Mouse (Mus musculus) naive thymus-derived CD4-positive, alpha-beta T cell, adult 2 months (primary cell): ENCODE results near the gene Rsph6a.
A peak's percentile ranks its signal among the peaks of the same experiment; 100 is the strongest.

ENCODE experiments used
- DNase-seq: peaks from one replicate; pipeline ENCODE4 v3.0.0-alpha.2; 2011; ENCODE audit warnings: low read depth

Gene Rsph6a

GRCm38 (mm10) chr7:19054047-19054776 lies at the start of gene Rsph6a:
Rsph6a (plus strand) TSS chr7:19054690.
- DNase-seq, result no peak

DNA sequence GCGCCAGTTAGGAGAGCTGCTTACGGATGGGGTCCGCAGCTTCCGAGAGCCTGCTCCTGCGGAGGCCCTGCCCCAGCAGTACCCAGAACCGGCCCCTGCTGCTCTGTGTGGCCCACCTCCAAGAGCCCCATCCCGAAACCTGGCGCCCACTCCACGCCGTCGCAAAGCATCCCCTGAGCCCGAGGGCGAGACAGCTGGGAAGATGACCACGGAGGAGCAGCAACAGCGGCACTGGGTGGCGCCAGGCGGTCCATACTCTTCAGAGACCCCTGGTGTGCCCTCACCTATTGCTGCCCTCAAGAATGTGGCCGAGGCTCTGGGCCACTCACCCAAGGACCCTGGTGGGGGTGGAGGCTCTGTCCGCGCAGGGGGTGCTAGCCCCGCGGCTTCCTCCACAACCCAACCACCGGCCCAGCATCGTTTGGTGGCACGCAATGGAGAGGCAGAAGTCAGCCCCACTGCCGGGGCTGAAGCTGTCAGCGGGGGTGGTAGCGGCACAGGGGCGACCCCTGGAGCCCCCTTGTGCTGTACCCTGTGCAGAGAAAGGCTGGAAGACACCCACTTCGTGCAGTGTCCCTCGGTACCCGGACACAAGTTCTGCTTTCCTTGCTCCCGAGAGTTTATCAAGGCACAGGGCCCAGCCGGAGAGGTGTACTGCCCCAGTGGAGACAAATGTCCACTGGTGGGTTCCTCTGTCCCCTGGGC lies 48.9 kb upstream of the Rsph6a start:
- no peak for DNase-seq

GRCm38 (mm10) chr7:19006476-19006875 lies 48.0 kb upstream of the Rsph6a start:
- DNase-seq, result peak; percentile 90

DNA sequence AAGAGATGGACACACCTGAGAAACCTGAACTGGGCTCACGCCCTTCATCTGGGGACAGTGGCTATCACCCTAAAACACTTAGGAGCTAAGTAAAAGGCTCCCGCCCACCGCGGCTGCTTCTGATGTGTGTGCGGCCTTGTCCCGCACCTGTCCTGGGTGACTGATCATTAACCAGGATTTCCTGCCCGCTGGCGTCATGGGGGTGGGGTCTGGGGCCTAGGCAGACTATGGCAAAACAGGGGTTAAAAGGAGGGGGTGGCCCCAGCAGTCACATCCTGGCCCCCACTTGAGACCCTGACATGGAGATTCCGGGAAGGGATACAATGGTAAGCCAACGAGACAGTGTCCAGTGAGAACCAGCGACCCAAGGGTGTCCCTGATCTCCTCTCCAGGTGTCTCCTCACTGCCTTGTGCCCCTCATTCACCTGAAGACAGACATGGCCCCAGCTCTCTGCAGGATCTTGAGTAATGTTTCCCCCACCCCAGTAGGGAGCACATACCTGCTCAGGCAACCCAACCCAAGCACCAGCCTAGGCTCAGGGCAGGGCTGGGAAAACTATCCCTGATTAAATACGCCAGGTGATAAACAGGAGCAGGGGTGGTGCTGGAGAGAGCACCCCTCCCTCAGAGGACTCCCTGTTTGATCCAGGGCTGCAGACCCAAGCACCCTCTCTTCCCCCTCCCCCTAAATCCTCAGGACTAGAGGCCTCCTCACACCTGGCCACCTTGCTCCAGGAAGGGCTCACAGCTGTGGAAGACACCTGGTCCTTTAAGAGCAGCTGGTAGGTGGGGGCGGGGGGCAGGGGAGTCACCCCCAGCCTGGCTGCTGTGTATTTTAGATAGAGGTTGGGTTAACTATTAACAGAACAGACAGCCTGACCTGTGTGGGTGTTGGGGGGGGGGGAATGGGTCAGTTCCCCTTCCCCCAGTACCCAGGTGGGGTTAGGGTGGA lies 47.2 kb upstream of the Rsph6a start:
- DNase-seq, result no peak

GRCm38 (mm10) chr7:19010581-19010980 lies 43.9 kb upstream of the Rsph6a start:
- DNase-seq, result no peak

DNA sequence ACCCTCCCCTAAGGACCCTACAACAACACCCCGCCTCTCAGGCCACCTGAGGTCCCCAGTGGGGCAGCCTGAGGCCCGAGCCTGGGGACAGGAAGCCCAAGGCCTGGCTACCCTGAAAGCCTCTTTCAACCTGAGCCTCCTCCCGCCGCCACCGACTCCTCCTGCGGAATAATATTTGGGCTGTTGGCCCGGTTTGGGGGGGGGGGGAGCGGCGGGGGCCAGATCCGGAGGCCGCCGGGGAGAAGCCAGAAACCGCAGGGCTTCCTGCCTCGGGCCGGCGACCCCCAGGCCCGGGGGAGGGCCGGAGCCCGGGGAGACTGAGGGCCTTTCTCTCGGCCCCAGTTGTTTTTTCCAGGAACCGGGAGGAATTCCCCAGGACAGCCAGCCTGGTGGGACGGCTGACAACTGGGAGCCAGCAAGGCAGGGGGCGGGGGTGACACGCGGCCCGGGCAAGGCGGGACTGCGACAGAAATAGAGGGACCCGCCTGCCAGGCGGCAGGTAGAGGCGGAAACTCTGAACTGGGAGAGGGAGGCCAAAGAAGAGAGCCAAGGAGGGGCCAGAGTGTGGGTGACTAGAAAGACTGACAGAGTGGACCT lies 42.4 kb upstream of the Rsph6a start:
- DNase-seq, result no peak

DNA sequence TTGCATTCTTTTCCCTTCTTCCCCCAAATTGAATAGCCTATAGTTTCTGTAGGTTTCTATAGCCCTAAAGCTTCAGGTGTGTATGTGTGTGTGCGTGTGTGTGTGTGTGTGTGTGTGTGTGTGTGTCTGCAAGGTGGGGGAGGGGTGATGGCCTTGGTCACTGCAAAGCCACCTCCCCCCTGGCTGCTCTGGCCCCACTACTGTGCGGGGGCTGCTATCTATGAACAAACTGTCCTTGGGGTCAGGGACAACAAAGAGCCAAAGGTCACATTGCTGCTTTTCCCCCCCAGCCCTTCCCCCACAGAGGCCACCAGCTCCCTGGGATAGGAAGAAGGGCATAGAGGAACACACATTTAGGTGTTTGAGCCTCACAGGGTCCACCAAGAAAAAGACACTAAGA lies 41.6 kb upstream of the Rsph6a start:
- DNase-seq, result no peak

DNA sequence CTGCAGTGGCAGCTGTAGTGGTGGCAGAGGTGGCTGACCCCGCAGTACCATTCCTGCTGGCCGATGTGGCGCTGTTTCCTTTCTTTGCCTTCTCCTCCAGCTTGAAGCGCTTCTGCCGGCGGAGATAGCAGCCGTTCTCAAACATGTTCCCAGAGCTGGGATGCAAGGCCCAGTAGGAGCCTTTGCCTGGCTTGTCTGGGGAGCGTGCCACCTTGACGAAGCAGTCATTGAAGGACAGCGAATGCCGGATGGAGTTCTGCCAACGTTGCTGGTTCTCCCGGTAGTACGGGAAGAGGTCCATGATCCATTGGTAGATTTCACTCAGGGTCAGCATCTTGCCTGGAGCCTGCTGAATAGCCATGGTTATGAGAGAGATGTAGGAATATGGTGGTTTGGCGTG lies 40.0 kb upstream of the Rsph6a start:
- DNase-seq, result no peak

- DNase-seq, result no peak
Observed at GRCm38 (mm10) chr7:19016042-19016441, 38.4 kb upstream of the Rsph6a start.

DNA sequence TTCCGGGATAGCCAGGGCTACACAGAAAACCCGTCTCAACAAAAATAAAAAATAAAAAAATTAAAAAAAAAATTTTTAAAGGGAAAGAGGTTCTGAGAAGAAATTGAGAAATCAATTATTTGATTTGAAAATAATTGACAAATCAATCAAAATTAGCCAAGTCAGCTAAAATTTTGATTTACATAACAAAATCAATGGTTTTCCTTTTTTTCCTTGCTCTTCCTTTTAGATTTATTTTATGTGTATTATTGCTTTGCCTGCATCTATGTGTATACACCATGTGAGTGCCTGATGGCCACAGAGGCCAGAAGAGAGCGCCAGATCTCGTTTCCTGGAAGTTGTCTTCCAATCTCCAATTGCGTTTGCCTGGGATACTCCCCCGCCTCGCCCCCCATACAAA lies 36.6 kb upstream of the Rsph6a start:
- DNase-seq, result no peak

- no peak for DNase-seq
Observed at GRCm38 (mm10) chr7:19021048-19021447, 33.4 kb upstream of the Rsph6a start.

GRCm38 (mm10) chr7:19022189-19022958 lies 32.1 kb upstream of the Rsph6a start:
- no peak for DNase-seq

DNA sequence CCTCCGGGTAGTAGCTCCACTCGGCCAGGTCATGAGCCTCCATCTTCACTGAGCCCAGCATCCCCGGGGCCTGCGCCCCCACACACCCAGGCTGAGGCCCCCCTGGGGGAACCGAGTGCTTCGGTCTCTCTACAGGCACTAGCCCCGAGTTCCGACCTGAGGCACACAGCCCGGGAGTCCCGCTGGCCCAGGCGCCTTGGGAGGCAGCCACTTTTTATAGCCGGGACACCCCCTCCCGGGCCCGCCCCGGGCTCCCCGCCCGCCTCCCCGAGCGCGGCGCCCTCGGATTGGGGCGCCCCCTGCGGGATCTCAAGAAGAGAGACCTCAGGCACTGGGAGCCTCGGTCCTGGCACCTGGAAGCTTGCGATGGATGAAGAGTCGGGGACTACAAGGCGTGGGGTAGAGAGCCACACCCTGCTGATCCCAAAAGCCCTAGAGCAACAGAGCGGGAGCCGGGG lies 31.1 kb upstream of the Rsph6a start, which contains the start of gene Foxa3:
Foxa3 (minus strand) TSS at position 182 of the 458 bp plus-strand sequence.
- peak; percentile 71 for DNase-seq

DNA sequence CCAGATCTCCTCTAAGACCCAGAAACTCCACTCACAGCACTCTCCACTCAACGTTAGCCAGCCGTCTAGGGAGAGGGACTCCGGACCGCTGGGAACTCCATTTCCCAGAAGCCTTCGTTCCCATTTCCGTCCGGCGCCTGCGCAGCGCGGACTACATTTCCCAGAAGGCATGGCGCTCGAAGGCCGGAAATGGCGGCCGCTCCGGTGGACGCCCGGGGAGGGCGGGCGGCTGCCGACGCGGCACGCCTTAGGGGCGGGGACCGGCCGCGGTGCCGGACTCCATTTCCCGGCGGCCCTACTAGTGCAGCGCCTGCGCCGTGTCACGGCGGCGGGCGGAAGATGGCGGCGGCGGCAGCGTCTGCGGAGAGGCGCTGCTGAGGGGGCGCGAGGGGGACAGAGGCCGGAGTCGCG lies 30.4 kb upstream of the Rsph6a start, which contains the start of gene Sympk:
Sympk (plus strand) TSS at position 282 of the 411 bp plus-strand sequence.
- peak; percentile 97 for DNase-seq

GRCm38 (mm10) chr7:19024581-19025255 lies 29.8 kb upstream of the Rsph6a start:
- DNase-seq, result peak; percentile 55

DNA sequence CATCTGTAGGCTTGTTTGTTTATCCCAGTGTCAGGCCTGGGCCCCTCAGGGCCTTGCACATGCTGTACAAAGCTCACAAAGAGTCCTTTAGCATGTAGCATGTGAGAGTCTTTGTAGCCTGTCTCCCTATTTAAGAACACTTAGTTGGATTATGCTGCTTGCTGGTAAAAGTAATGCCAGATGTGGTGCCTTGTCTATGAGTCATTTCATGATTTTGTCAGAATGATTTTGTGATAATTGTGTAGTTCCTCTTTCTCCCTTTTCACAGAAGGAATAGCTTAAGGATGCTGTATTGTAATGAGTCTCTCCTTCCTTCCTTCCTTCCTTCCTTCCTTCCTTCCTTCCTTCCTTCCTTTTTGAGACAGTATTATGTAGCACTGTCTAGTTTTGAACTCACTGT lies 26.4 kb upstream of the Rsph6a start:
- DNase-seq, result no peak

DNA sequence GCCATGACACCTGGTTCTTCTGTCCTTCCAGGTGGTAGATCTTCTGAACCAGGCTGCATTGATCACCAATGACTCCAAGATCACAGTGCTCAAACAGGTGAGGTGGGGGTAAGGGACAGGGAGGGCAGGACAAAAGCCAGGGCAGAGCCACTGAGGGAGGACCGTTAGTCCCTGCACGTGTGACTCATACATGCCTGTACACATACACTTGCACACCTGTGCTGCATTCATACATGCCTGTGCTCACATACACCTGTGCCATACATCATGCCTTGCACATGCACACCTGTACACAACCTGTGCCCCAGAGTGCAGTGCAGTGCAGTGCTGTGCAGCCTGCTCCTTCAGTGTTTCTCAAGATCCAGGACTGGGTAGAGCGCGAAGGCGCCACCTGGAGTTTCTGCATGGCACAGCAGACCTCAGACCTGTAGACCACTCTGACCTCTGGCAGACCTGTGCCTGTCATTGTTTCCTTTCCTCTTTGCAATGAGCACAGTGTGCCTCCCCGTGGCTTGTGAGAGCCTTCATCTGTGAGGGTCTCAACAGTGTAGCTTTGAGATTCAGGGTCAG lies 25.3 kb upstream of the Rsph6a start:
- DNase-seq, result peak; percentile 69

- DNase-seq, result no peak
Observed at GRCm38 (mm10) chr7:19031641-19032040, 22.8 kb upstream of the Rsph6a start.

- no peak for DNase-seq
Observed at GRCm38 (mm10) chr7:19044616-19045015, 9.9 kb upstream of the Rsph6a start.
